Mouse (Mus musculus) layer of hippocampus, postnatal 14 days (tissue): ENCODE data around the gene Cers3. TPM values are rescaled to one million over a fixed set of nuclear protein-coding genes. Genes with fewer than 3 reads are reported as not detected.

Experiments
- total RNA-seq, 2 experiments: library from RNA; stranded (reverse); gene quantifications; 2 replicates each; pipeline ENCODE4 v1.2.3; 2021

Cers3 gene
- total RNA-seq, 2 experiments from 2014 or later = 0.62 to 0.83 TPM

Other genes with a start within 250 kb of the Cers3 start
- gene Asb7, start 53.9 kb upstream of the Cers3 start, total RNA-seq = 10 to 100 TPM; 16.2 to 17.8 TPM
- 1 to 10 TPM; 9.4 to 9.9 TPM for gene Lins1, start 53.6 kb upstream of the Cers3 start, total RNA-seq
- 10 to 100 TPM; 29.6 to 31.8 TPM for gene Adamts17, start 96.2 kb downstream of the Cers3 start, total RNA-seq